Mouse (Mus musculus): Measurements from ENCODE around the gene Ola1. TPM values are rescaled to one million over a fixed set of nuclear protein-coding genes. Genes with fewer than 3 reads are reported as not detected.

Gene Ola1
- polyA plus RNA-seq (2012; rRNA removed; ENCODE audit: low replicate concordance): 0.38 and 0.81 TPM in 2 replicates

GRCm38 (mm10) chr2:73218913-73219312 is at the start of gene Ola1:
Gene Ola1, minus strand, starts transcription at chr2:73218924.

Other genes with a start within 250 kb of the Ola1 start
- 3.9 and 5.9 TPM in 2 replicates for gene Sp3, start 238.5 kb downstream of the Ola1 start, polyA plus RNA-seq (2012; rRNA removed; ENCODE audit: low replicate concordance)
- not detected in 2 replicates for gene Gm11084, start 232.2 kb downstream of the Ola1 start, polyA plus RNA-seq (2012; rRNA removed; ENCODE audit: low replicate concordance)
- not detected in 2 replicates for gene Sp9, start 53.0 kb upstream of the Ola1 start, polyA plus RNA-seq (2012; rRNA removed; ENCODE audit: low replicate concordance)
- gene Scrn3, start 93.7 kb upstream of the Ola1 start, polyA plus RNA-seq (2012; rRNA removed; ENCODE audit: low replicate concordance): 1.5 and 1.9 TPM in 2 replicates
- gene Cir1, start 93.8 kb upstream of the Ola1 start, polyA plus RNA-seq (2012; rRNA removed; ENCODE audit: low replicate concordance): 0.15 and 0.32 TPM in 2 replicates
- 12.9 and 19.9 TPM in 2 replicates for gene Gpr155, start 167.6 kb upstream of the Ola1 start, polyA plus RNA-seq (2012; rRNA removed; ENCODE audit: low replicate concordance)

Data from duodenum, adult 2 months (tissue).